Mouse (Mus musculus): ENCODE data around the gene Dclk1. TPM values are rescaled to one million over a fixed set of nuclear protein-coding genes. Genes with fewer than 3 reads are reported as not detected.
A peak's percentile ranks its signal among the peaks of the same experiment; 100 is the strongest.

The Dclk1 gene
- total RNA-seq, 2 experiments from 2014 or later, result 794 to 803 TPM

GRCm38 (mm10) chr3:55489231-55489990 is 247.2 kb downstream of the Dclk1 start:
- DNase-seq, result peak; percentile 29
- intact Hi-C loops (cut with DNase I), result no loop called here

GRCm38 (mm10) chr3:55492021-55492420 is 249.9 kb downstream of the Dclk1 start:
- no peak for DNase-seq
- intact Hi-C loops (cut with DNase I), result no loop called here

- intact Hi-C loops (cut with DNase I), result no loop called here
Observed at GRCm38 (mm10) chr3:55494348-55494747, 252.2 kb downstream of the Dclk1 start.

GRCm38 (mm10) chr3:55495231-55495630 is 253.1 kb downstream of the Dclk1 start:
- DNase-seq, result no peak
- intact Hi-C loops (cut with DNase I), result no loop called here

More at GRCm38 (mm10) chr3:55494348-55494747, 252.2 kb downstream of the Dclk1 start:
- no peak for DNase-seq

- intact Hi-C loops (cut with DNase I), result no loop called here
Observed at GRCm38 (mm10) chr3:55495866-55496265, 253.7 kb downstream of the Dclk1 start.

GRCm38 (mm10) chr3:55496462-55496941 is 254.3 kb downstream of the Dclk1 start:
- intact Hi-C loops (cut with DNase I), result no loop called here
- DNase-seq, result no peak

More at GRCm38 (mm10) chr3:55495866-55496265, 253.7 kb downstream of the Dclk1 start:
- no peak for DNase-seq

GRCm38 (mm10) chr3:55499298-55499697 is 257.1 kb downstream of the Dclk1 start:
- DNase-seq, result no peak
- intact Hi-C loops (cut with DNase I), result no loop called here

GRCm38 (mm10) chr3:55510198-55510597 is 268.0 kb downstream of the Dclk1 start:
- intact Hi-C loops (cut with DNase I), result no loop called here

GRCm38 (mm10) chr3:55511658-55512057 is 269.5 kb downstream of the Dclk1 start:
- intact Hi-C loops (cut with DNase I), result no loop called here
- no peak for DNase-seq

More at GRCm38 (mm10) chr3:55510198-55510597, 268.0 kb downstream of the Dclk1 start:
- DNase-seq, result no peak

- intact Hi-C loops (cut with DNase I), result loop anchor here (2.0 kb wide), 1 partner anchor 15 kb away; no protein-coding TSS in a partner anchor
- no peak for DNase-seq
Observed at GRCm38 (mm10) chr3:55515966-55516365, 273.8 kb downstream of the Dclk1 start.

- intact Hi-C loops (cut with DNase I), result no loop called here
Observed at GRCm38 (mm10) chr3:55517454-55518014, 275.4 kb downstream of the Dclk1 start.

GRCm38 (mm10) chr3:55520240-55521180 is 278.3 kb downstream of the Dclk1 start:
- DNase-seq, result peak; percentile 90
- intact Hi-C loops (cut with DNase I), result no loop called here

More at GRCm38 (mm10) chr3:55517454-55518014, 275.4 kb downstream of the Dclk1 start:
- DNase-seq, result no peak

GRCm38 (mm10) chr3:55521776-55522175 is 279.6 kb downstream of the Dclk1 start:
- intact Hi-C loops (cut with DNase I), result no loop called here
- DNase-seq, result peak; percentile 70

- intact Hi-C loops (cut with DNase I), result no loop called here
- peak; percentile 59 for DNase-seq
Observed at GRCm38 (mm10) chr3:55523224-55523623, 281.1 kb downstream of the Dclk1 start.

GRCm38 (mm10) chr3:55523735-55524477 is 281.7 kb downstream of the Dclk1 start:
- intact Hi-C loops (cut with DNase I), result no loop called here
- peak; percentile 61 for DNase-seq

GRCm38 (mm10) chr3:55524491-55525195 is 282.5 kb downstream of the Dclk1 start:
- intact Hi-C loops (cut with DNase I), result no loop called here
- DNase-seq, result peak; percentile 36

- intact Hi-C loops (cut with DNase I), result no loop called here
- no peak for DNase-seq
Observed at GRCm38 (mm10) chr3:55526470-55526869, 284.3 kb downstream of the Dclk1 start.

GRCm38 (mm10) chr3:55527566-55527965 is 285.4 kb downstream of the Dclk1 start:
- intact Hi-C loops (cut with DNase I), result no loop called here
- DNase-seq, result no peak

- no peak for DNase-seq
- intact Hi-C loops (cut with DNase I), result no loop called here
Observed at GRCm38 (mm10) chr3:55528012-55528411, 285.8 kb downstream of the Dclk1 start.
